Mouse (Mus musculus) stomach, embryonic 16.5 days (tissue): ENCODE data around the gene Oscp1. TPM values are rescaled to one million over a fixed set of nuclear protein-coding genes. Genes with fewer than 3 reads are reported as not detected.

Source experiments
- ATAC-seq: fragments of 200-750 bp; cut with Nextera tagmentation; 2 replicates; pipeline ENCODE4 v1.8.0; 2017; ENCODE audit warnings: moderate number of reproducible peaks, moderate TSS enrichment; ENCODE audit not compliant: insufficient read depth, low FRiP score
- H3K27ac ChIP-seq: fragments of 300-500 bp; sonication (generic); 2 replicates; pipeline ENCODE4 v1.5.1; 2014; ENCODE audit warnings: low read length
- H3K27me3 ChIP-seq: fragments of 300-500 bp; sonication (generic); 2 replicates; pipeline ENCODE4 v1.6.1; 2014; ENCODE audit warnings: low read length, control low read depth, mixed read lengths; ENCODE audit not compliant: control insufficient read depth, insufficient read depth
- H3K36me3 ChIP-seq: fragments of 300-500 bp; sonication (generic); 2 replicates; pipeline ENCODE4 v1.6.1; 2014; ENCODE audit warnings: low read length; ENCODE audit not compliant: control insufficient read depth, insufficient read depth
- H3K4me1 ChIP-seq: fragments of 300-500 bp; sonication (generic); 2 replicates; pipeline ENCODE4 v1.6.1; 2014; ENCODE audit warnings: low read length, control low read depth, mixed read lengths; ENCODE audit not compliant: control insufficient read depth, insufficient read depth
- H3K4me2 ChIP-seq: fragments of 300-500 bp; sonication (generic); 2 replicates; pipeline ENCODE4 v1.6.1; 2014; ENCODE audit warnings: low read depth, low read length, mixed read lengths
- H3K4me3 ChIP-seq: fragments of 300-500 bp; sonication (generic); replicated peaks from 2 replicates; pipeline ENCODE4 v1.5.1; 2014; ENCODE audit warnings: mild to moderate bottlenecking, low read length
- H3K9ac ChIP-seq: fragments of 300-500 bp; sonication (generic); 2 replicates; pipeline ENCODE4 v1.6.1; 2014; ENCODE audit warnings: low read length
- H3K9me3 ChIP-seq: fragments of 300-500 bp; sonication (generic); replicated peaks from 2 replicates; pipeline ENCODE4 v1.6.1; 2016; ENCODE audit warnings: low read length, control low read depth; ENCODE audit not compliant: control insufficient read depth
- WGBS: fragments of 180-500 bp; shearing (Covaris S2); extraction: QIAGEN DNeasy Blood & Tissue Kit; methylation state at CpG from one replicate; pipeline ENCODE4 v1.1.7; 2014; 5-methylcytosine and 5-hydroxymethylcytosine counted together
- polyA plus RNA-seq: library from polyadenylated mRNA; unstranded; fragments of >200 nt; fragmentation: Nextera tagmentation; extraction: Ambion mirVana; gene quantifications from 2 replicates; pipeline ENCODE4 v1.2.1, GENCODE M21; 2015

Gene Oscp1
- polyA plus RNA-seq, 1 experiment from 2014 or later = 12.5 TPM

- peaks cover 48% of the 10 kb centered on the region for H3K4me1 ChIP-seq
- H3K4me3 ChIP-seq = peak within 1 kb of the TSS; percentile 82
- no peaks in the 10 kb centered on the region for H3K36me3 ChIP-seq
- under 1% methylated on average over 29 of the region's 34 CpGs for WGBS
- peak within 1 kb of the TSS; percentile 88 for H3K4me2 ChIP-seq
- peak within 1 kb of the TSS; percentile 96 for H3K27ac ChIP-seq
- no peaks in the 10 kb centered on the region for H3K27me3 ChIP-seq
- peak within 1 kb of the TSS; percentile 91 for H3K9ac ChIP-seq
- peak; percentile 96 for ATAC-seq
- no peaks in the 10 kb centered on the region for H3K9me3 ChIP-seq
Measured at GRCm38 (mm10) chr4:126103590-126104068, 45.3 kb downstream of the Oscp1 start, which contains the start of gene Stk40. TSS of gene Stk40 (plus strand) at chr4:126103957.

GRCm38 (mm10) chr4:126104261-126105075, 46.1 kb downstream of the Oscp1 start:
- peak; percentile 1; the same call in 1 of the 2 replicates for ATAC-seq
- peaks cover 45% of the 10 kb centered on the region for H3K4me1 ChIP-seq
- H3K27ac ChIP-seq = peak overlapping the region; percentile 62
- no peaks in the 10 kb centered on the region for H3K9me3 ChIP-seq
- peak overlapping the region; percentile 91 for H3K9ac ChIP-seq
- 2% methylated on average over 33 of the region's 34 CpGs for WGBS
- H3K36me3 ChIP-seq = no peaks in the 10 kb centered on the region
- peak overlapping the region; percentile 85 for H3K4me2 ChIP-seq
- no peaks in the 10 kb centered on the region for H3K27me3 ChIP-seq
- peak overlapping the region; percentile 82 for H3K4me3 ChIP-seq

DNA sequence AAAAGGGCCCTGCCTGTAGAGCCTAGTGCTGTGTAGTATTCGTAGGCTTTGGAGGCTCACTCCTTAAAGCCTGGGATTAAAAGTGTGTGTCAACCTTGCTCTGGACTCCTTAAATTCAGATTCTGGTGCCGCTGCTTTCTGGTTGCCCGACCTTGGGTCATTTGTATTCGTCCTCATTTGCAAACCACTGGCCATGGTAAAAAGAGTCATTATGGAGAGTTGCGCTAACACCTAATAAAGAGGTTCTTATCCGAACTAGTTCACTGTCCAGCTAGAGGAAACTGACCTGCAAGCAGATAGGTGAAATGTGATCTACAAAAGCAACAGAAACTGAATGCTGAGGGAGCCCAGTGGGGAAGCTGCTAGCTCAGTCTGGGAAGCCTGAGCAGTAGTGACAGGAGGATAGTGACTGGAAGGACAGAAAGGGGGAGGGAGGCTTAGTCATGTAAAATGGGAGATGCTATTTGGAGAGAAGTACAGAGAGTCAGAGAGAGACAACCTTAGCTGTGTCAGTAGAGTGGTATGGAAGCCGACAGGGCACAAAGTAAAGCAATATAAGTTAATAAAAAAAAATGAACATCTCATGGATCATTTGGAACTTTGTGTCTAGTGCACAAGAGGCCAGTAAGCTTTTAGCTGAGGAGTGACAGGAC, 46.9 kb downstream of the Oscp1 start:
- peak overlapping the region; percentile 85 for H3K4me2 ChIP-seq
- no peak for ATAC-seq
- peaks cover 53% of the 10 kb centered on the region for H3K4me1 ChIP-seq
- H3K4me3 ChIP-seq = peak overlapping the region; percentile 82
- H3K27ac ChIP-seq = no peak overlapping the region
- WGBS = 61% methylated on average over 7 of the region's 7 CpGs
- no peaks in the 10 kb centered on the region for H3K27me3 ChIP-seq
- H3K36me3 ChIP-seq = no peaks in the 10 kb centered on the region
- 0 out of 2 replicates have a peak overlapping the region, but pooled peaks have one; percentile 21 for H3K9ac ChIP-seq
- H3K9me3 ChIP-seq = no peaks in the 10 kb centered on the region

DNA sequence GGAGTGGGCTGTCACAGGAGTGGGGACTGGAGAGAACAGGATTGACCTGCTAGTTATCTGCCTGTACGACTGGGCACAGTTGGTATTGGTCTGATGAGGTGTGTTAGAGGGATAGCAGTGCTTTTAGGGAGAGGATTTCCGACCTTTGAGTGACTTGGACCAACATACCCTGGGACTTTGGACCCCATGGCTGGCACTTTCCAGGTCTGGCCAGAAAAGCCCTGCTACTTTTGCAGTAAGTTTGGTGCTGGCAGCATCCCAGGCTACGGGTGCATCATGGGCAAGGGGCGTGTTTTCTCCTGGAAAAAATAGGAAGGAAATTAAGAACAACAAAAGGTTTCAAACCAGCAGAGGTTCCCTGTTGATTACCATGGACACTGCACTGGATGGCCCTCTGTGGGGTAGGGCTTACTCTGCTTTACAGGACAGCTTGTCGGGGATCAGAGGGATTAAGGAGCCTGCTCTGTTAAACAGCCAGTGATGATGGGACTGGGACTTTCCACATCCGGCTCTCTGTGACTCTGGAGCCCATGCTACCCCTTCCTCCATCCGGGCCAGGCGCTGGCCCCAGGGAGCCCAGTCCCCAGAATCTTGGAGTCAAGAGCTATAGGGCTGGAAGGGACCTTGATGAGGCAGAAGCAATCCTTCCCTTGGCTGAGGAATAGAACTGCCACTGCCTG, 49.8 kb downstream of the Oscp1 start:
- 61% methylated on average over 8 of the region's 8 CpGs for WGBS
- Histone ChIP-seq H3K27ac (peak overlapping the region; percentile 26; the same call in 1 of the 2 replicates), H3K4me3 (no peak overlapping the region), H3K9me3 (no peaks in the 10 kb centered on the region), H3K27me3 (no peaks in the 10 kb centered on the region), H3K4me1 (peaks cover 52% of the 10 kb centered on the region), H3K36me3 (no peaks in the 10 kb centered on the region), H3K9ac (peak overlapping the region; percentile 17; the same call in 1 of the 2 replicates), H3K4me2 (no peak overlapping the region)
- no peak for ATAC-seq

DNA sequence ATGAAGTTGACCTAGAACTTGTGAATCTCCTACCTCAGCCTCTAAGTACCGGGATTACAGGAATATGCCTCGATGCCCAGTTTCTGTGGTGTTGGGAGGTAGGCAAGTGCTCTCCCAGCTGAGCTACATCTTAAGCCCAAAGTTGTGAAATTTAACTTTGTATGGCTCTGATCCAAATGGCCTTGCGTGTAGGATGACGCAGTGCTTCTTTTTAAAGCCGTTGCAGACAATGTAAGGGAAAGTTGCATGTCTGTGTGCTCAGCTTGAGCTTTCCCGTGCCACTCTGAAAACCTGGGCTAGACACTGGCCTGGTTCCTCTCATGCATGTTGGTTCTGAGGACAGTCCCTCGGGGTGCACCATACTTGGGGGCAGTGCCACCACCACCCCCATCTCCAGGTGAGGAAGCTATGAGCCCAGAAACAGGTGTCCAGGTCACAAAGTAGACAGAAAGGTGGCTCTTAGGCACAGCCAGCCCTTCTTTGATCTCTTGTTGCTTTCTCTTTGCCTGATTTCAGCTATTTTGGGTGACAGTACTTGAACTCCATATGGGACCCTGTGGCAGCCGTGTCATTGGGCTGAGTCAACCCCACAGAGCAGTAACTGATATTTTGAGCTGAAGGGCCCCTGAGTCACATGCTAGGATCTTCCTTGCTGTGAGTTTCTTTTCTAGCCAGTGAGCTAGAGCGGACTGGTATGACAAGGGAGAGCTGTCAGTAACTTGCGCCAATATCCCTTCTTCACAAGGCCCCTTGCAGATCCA, 51.4 kb downstream of the Oscp1 start:
- 56% methylated on average over 10 of the region's 10 CpGs for WGBS
- ATAC-seq = no peak
- Histone ChIP-seq H3K4me2 (peak overlapping the region; percentile 45), H3K27ac (peak overlapping the region; percentile 89), H3K9ac (peak overlapping the region; percentile 66), H3K27me3 (no peaks in the 10 kb centered on the region), H3K4me1 (peaks cover 55% of the 10 kb centered on the region), H3K4me3 (no peak overlapping the region), H3K36me3 (no peaks in the 10 kb centered on the region), H3K9me3 (no peaks in the 10 kb centered on the region)

DNA sequence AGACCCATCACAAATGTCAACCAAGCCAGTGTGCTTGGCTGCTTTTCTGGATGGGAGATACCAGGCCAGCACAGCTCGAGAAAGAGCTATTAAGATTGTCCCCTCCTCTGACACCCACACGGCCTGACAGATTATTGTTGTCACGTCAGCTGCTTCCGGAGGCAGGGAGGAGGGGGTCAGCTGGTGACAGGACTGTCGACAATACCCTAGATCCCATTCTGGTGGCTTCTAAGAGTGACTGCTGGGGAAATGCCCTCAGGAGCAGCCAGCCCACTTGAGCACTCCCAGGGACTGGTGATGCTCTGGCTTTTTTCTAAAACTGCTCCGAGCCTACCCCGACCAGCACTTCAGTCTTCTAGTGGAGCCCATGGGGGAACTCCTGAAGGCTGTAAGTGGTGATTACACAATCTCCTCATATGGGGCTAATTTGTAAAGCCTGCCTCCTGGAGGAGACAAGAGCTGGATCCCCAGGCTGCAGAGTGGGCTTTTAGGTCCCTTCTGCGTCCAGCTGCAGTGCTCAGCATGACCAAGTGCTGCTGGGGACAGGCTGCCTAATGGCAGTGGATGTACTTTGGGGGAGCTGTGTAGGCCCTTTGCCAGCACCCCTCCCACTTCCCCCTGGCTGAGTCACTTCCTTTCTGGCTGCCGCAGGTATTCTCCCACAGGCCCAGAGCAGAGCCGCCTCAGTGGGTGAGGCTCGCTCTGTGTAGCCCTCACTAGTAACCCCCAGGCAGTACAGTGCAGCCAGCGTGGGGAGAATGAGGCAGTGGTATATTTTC, 52.2 kb downstream of the Oscp1 start:
- Histone ChIP-seq H3K4me1 (peaks cover 48% of the 10 kb centered on the region), H3K4me2 (peak overlapping the region; percentile 45), H3K9me3 (no peaks in the 10 kb centered on the region), H3K36me3 (no peaks in the 10 kb centered on the region), H3K9ac (peak overlapping the region; percentile 66), H3K27me3 (no peaks in the 10 kb centered on the region), H3K27ac (peak overlapping the region; percentile 89), H3K4me3 (0 out of 2 replicates have a peak overlapping the region, but pooled peaks have one; percentile 14)
- ATAC-seq = peak; percentile 89
- 14% methylated on average over 12 of the region's 12 CpGs for WGBS

DNA sequence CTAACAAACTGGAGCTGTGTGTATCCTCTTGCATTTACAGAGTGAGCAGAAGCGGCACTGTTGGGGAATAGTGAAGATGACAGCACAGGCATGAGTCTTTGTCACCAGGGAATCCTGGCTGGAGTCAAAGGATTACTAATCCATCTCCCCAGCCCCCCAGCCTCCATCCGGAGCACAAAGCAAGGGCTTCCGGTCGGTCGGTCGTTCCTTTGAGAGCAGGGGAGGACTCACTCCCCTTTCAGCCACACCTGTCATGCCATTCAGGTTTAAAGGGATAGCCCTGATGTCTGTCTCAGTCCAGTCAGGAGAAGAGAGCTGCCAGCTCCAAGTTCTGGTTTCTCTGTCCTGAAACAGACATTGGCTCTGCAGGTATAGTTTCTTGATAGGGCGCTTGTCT, 52.8 kb downstream of the Oscp1 start:
- Histone ChIP-seq H3K4me1 (peaks cover 50% of the 10 kb centered on the region), H3K27me3 (no peaks in the 10 kb centered on the region), H3K9me3 (no peaks in the 10 kb centered on the region), H3K4me3 (0 out of 2 replicates have a peak overlapping the region, but pooled peaks have one; percentile 14), H3K4me2 (peak overlapping the region; percentile 45), H3K36me3 (no peaks in the 10 kb centered on the region), H3K27ac (peak overlapping the region; percentile 89), H3K9ac (peak overlapping the region; percentile 66)
- ATAC-seq = no peak; the same call in 1 of the 2 replicates
- 25% methylated on average over 7 of the region's 7 CpGs for WGBS

- no peak overlapping the region for H3K27ac ChIP-seq
- no peaks in the 10 kb centered on the region for H3K9me3 ChIP-seq
- H3K4me2 ChIP-seq = no peak overlapping the region
- no peak for ATAC-seq
- no peaks in the 10 kb centered on the region for H3K27me3 ChIP-seq
- peaks cover 41% of the 10 kb centered on the region for H3K4me1 ChIP-seq
- no peaks in the 10 kb centered on the region for H3K36me3 ChIP-seq
- H3K4me3 ChIP-seq = no peak overlapping the region
- WGBS = 73% methylated on average over 4 of the region's 4 CpGs
- H3K9ac ChIP-seq = no peak overlapping the region
Measured at GRCm38 (mm10) chr4:126113243-126113642, 54.9 kb downstream of the Oscp1 start.
